Mouse (Mus musculus): ENCODE data around the gene Cntfr.

DNA sequence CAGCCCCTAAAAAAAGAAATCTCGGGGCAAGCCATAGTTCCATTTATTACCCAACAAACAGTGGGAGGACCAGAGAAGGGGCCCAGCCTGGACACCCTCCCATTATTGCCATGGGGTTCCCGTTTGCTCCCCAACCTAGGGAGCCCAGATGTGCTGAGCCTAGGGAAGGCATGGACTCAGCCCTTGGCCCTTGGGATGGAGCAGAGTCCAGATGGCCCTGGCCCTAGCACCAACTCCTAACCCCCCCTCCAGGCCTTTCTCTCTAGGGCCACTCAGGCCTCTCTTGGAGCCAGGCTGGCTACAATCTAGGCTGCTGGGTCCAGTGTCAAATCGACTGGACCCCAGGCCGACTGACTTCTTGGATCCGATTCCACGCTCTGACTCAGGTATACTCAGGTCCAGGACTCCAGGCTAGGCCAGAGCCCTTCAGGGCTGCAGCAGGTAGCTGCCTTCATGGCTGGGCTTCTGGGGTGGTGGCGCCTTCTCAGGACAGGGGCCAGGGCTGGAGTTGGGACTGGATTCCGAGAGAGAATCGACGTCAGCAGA lies 58.6 kb downstream of the Cntfr start:
- TF ChIP-seq GATA1 (IDR thresholded peaks at IDR 0.05; ENCODE audit: low read length): no peak
- no peak for TF ChIP-seq TAL1 (IDR thresholded peaks at IDR 0.05; ENCODE audit: low read length)
